Mouse (Mus musculus): Measurements from ENCODE around the gene Vmn1r40. TPM values are rescaled to one million over a fixed set of nuclear protein-coding genes. Genes with fewer than 3 reads are reported as not detected.
A peak's percentile ranks its signal among the peaks of the same experiment; 100 is the strongest.

Gene Vmn1r40
- total RNA-seq (2014; rRNA removed) (not detected in 2 replicates), polyA plus RNA-seq (2015; fragmentation: Nextera tagmentation; extraction: Ambion mirVana) (not detected in 2 replicates)

DNA sequence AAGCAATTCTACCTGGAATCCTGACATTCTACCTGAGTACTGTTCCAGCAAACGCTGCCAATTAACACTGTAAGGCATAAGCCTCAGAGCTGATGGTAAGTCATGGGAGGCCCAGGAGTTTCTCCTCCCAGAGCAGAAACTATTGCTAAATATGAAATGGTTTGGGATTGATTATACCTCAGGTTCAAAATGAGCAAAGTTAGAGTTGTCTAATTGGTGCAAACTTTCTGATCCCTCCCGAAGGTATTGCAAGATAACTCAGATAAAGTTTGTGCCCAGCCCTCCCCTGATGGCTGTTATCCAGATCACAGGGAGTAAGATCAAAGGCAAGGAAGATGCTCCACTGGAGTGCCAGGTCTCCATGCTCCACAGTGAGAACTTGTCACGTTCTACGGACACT lies at the start of gene Vmn1r40:
Gene Vmn1r40 (plus strand): TSS at position 301 of the 400 bp plus-strand sequence.
- Histone ChIP-seq H3K27me3 (ENCODE audit: insufficient read depth, low read length) (no peaks in the 10 kb centered on the region), H3K4me3 (ENCODE audit: low read length) (no peak within 1 kb of the TSS), H3K4me2 (ENCODE audit: low read depth, low read length) (no peak within 1 kb of the TSS), H3K27ac (no peak within 1 kb of the TSS), H3K36me3 (ENCODE audit: insufficient read depth, low read length) (no peaks in the 10 kb centered on the region), H3K9ac (replicated peaks; ENCODE audit: low read length) (no peak within 1 kb of the TSS), H3K4me1 (ENCODE audit: insufficient read depth, low read length) (no peaks in the 10 kb centered on the region), H3K9me3 (ENCODE audit: low read length) (no peaks in the 10 kb centered on the region)
- no peak for ATAC-seq
- no peak for DNase-seq (ENCODE audit: low spot score)
- WGBS: 86% methylated on average over 4 of the region's 4 CpGs
- TF ChIP-seq CTCF (IDR thresholded peaks at IDR 0.05; ENCODE audit: low read depth): no peak

DNA sequence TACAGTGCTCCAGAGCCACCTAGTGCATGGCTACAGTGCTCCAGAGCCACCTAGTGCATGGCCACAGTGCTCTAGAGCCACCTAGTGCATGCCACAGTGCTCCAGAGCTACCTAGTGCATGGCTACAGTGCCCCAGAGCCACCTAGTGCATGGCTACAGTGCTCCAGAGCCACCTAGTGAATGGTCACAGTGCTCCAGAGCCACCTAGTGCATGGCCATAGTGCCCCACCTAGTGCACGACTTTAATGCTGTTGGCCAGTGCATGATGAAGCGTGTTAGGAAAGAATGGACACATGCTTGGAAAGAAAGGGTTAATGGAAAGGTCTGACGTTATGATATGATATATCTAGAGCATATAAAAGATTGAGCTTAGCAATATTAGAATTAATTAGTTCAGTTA lies 49.0 kb upstream of the Vmn1r40 start:
- ATAC-seq: no peak
- no peak overlapping the region for H3K4me3 ChIP-seq (ENCODE audit: low read length)
- no peaks in the 10 kb centered on the region for H3K4me1 ChIP-seq (ENCODE audit: insufficient read depth, low read length)
- no peak overlapping the region for H3K9ac ChIP-seq (replicated peaks; ENCODE audit: low read length)
- H3K36me3 ChIP-seq (ENCODE audit: insufficient read depth, low read length): no peaks in the 10 kb centered on the region
- no peaks in the 10 kb centered on the region for H3K9me3 ChIP-seq (ENCODE audit: low read length)
- no peaks in the 10 kb centered on the region for H3K27me3 ChIP-seq (ENCODE audit: insufficient read depth, low read length)
- peak; percentile 40; the same call in 1 of the 2 replicates for TF ChIP-seq CTCF (IDR thresholded peaks at IDR 0.05; ENCODE audit: low read depth)
- WGBS: 80% methylated on average over 3 of the region's 3 CpGs
- no peak for DNase-seq (ENCODE audit: low spot score)
- no peak overlapping the region for H3K27ac ChIP-seq
- no peak overlapping the region for H3K4me2 ChIP-seq (ENCODE audit: low read depth, low read length)

DNA sequence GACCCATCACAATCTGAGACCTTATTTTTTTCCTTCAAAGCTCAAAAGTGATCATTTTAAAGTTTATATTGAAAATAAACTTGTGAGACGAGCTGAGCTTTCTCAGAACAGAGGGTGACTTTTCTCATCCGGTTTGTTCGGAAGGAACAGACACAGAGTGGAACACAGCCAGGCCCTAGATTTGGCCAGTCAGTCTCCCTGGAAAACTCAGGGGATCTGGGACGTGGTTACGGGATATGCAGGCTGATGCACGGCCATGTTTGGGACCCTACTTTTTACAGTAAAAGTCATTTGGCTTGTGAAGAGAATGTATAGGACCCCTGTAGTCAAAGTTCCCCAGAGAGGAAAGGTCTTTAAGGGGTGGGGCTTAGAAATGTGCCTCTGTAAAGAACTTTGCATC lies 48.4 kb upstream of the Vmn1r40 start:
- WGBS: 81% methylated on average over 6 of the region's 6 CpGs
- no peak for TF ChIP-seq CTCF (IDR thresholded peaks at IDR 0.05; ENCODE audit: low read depth)
- H3K4me3 ChIP-seq (ENCODE audit: low read length): no peak overlapping the region

DNA sequence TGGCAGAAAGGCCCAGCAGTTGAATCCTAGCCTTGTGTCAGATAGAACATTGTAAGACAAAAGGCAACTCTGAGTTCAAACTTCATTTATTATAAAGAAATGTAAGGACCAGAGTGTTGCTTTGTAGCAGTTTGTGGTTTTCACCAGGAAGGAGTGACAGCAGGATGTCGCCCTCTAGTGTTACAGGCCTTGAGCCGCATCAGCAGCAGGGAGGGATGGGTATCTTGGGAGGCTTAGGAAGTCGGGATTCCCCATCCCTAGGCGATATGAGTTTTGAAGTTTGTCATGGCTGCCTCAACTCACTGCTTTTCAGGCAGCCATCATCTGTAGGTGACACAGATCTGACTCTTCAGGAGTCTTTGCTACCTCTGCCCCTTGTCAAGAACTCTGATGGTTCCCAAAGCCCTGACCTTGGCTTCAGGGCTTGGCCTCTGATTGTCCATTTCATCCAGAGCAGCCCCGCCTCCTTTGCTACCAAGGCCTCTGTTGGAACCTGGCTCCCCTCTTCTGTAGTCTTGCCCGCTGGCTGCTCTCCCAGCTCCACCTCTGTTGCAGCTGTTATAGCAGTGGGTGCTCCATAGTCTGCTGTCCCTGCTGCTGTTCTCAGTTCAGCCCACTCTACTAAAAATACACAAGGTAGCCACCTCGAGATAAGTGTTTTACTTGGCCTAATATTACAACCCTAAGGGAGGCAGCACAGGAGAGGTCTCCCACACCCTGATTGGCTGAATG lies 47.5 kb upstream of the Vmn1r40 start:
- H3K36me3 ChIP-seq (ENCODE audit: insufficient read depth, low read length): peaks cover 5% of the 10 kb centered on the region; the same call in 1 of the 2 replicates
- no peak overlapping the region for H3K9ac ChIP-seq (replicated peaks; ENCODE audit: low read length)
- no peaks in the 10 kb centered on the region for H3K27me3 ChIP-seq (ENCODE audit: insufficient read depth, low read length)
- H3K4me1 ChIP-seq (ENCODE audit: insufficient read depth, low read length): no peaks in the 10 kb centered on the region
- no peak overlapping the region for H3K4me2 ChIP-seq (ENCODE audit: low read depth, low read length)
- WGBS: 32% methylated on average over 7 of the region's 7 CpGs
- no peak overlapping the region for H3K27ac ChIP-seq
- H3K9me3 ChIP-seq (ENCODE audit: low read length): no peaks in the 10 kb centered on the region
- DNase-seq (ENCODE audit: low spot score) (peak; percentile 50), ATAC-seq (no peak)
- TF ChIP-seq CTCF (IDR thresholded peaks at IDR 0.05; ENCODE audit: low read depth): peak; percentile 74
- no peak overlapping the region for H3K4me3 ChIP-seq (ENCODE audit: low read length)

More for the DNA sequence above, 48.4 kb upstream of the Vmn1r40 start:
- Histone ChIP-seq H3K27ac (no peak overlapping the region), H3K36me3 (ENCODE audit: insufficient read depth, low read length) (peaks cover under 1% of the 10 kb centered on the region; the same call in 1 of the 2 replicates), H3K4me1 (ENCODE audit: insufficient read depth, low read length) (no peaks in the 10 kb centered on the region), H3K9me3 (ENCODE audit: low read length) (no peaks in the 10 kb centered on the region), H3K4me2 (ENCODE audit: low read depth, low read length) (no peak overlapping the region), H3K27me3 (ENCODE audit: insufficient read depth, low read length) (no peaks in the 10 kb centered on the region), H3K9ac (replicated peaks; ENCODE audit: low read length) (no peak overlapping the region)
- no peak for DNase-seq (ENCODE audit: low spot score)
- ATAC-seq: no peak

DNA sequence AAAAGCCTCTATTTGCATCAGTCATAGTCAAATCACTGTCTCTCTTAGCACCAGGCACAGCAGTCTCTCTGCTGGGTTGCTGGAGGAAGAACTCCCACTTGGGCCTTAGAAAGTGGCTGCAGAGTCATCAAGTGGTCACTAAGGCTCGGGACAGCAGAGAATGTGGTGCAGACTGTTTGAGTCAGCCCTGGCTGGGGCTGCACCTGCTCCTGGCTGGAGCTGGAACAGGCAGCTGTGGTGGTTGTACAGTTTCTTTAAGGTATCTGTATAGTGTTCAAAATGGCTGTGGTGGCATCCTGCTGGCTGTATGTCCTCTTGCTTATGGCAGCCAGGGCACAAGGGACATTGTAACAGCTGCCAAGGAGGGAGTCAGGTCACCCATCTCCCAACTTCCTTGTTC lies 46.9 kb upstream of the Vmn1r40 start:
- ATAC-seq: no peak
- TF ChIP-seq CTCF (IDR thresholded peaks at IDR 0.05; ENCODE audit: low read depth): no peak
- 72% methylated on average over 1 of the region's 1 CpGs for WGBS

DNA sequence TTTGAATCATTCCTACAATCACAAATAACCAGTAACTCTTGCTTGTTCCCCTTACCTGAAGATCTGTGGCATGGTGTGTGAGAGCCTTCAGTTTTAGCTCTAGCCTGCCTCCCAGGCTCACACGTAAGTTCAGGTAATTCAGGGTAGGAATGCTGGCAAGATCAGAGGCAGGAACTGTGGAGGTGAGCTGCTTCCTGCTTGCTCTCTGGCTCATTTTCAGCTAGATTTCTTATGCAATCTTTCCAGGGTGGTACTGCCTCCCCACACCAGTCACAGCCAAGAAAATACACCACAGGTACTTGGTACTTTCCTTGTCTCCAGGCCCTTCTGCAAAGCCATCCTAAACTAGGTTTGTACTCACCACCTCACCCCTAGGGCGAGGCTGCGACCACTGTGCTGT lies 44.8 kb upstream of the Vmn1r40 start:
- Histone ChIP-seq H3K4me2 (ENCODE audit: low read depth, low read length) (no peak overlapping the region), H3K27me3 (ENCODE audit: insufficient read depth, low read length) (no peaks in the 10 kb centered on the region), H3K27ac (no peak overlapping the region)

More for the DNA sequence above, 46.9 kb upstream of the Vmn1r40 start:
- Histone ChIP-seq H3K4me3 (ENCODE audit: low read length) (no peak overlapping the region), H3K27me3 (ENCODE audit: insufficient read depth, low read length) (no peaks in the 10 kb centered on the region), H3K27ac (no peak overlapping the region), H3K9me3 (ENCODE audit: low read length) (no peaks in the 10 kb centered on the region), H3K9ac (replicated peaks; ENCODE audit: low read length) (no peak overlapping the region), H3K4me2 (ENCODE audit: low read depth, low read length) (no peak overlapping the region), H3K36me3 (ENCODE audit: insufficient read depth, low read length) (peaks cover 5% of the 10 kb centered on the region; the same call in 1 of the 2 replicates), H3K4me1 (ENCODE audit: insufficient read depth, low read length) (no peaks in the 10 kb centered on the region)
- DNase-seq (ENCODE audit: low spot score): no peak

DNA sequence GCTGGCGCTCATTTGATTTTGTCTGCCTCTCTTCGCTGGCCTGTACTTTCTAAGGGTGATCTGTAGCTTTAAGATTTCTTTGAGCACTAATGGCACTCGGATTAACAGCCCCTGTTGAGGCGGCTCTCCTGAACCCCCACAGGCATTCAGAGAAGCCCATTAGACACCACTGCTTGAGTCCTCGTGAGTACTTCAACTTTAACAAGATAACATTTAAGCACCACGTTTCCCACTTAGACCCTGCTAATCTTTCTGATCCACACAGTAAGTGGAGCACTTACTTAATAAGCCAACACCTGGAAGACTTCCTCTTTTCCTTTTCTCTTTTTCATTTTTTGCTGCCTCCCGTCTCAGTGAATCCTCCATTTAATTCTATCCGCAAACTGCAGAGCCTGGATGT lies 42.2 kb upstream of the Vmn1r40 start:
- DNase-seq (ENCODE audit: low spot score) (no peak), ATAC-seq (no peak)
- Histone ChIP-seq H3K27ac (no peak overlapping the region), H3K27me3 (ENCODE audit: insufficient read depth, low read length) (no peaks in the 10 kb centered on the region), H3K36me3 (ENCODE audit: insufficient read depth, low read length) (peaks cover 5% of the 10 kb centered on the region; the same call in 1 of the 2 replicates), H3K4me3 (ENCODE audit: low read length) (no peak overlapping the region), H3K4me1 (ENCODE audit: insufficient read depth, low read length) (no peaks in the 10 kb centered on the region), H3K4me2 (ENCODE audit: low read depth, low read length) (no peak overlapping the region), H3K9me3 (ENCODE audit: low read length) (no peaks in the 10 kb centered on the region), H3K9ac (replicated peaks; ENCODE audit: low read length) (no peak overlapping the region)
- no peak for TF ChIP-seq CTCF (IDR thresholded peaks at IDR 0.05; ENCODE audit: low read depth)
- WGBS: 60% methylated on average over 8 of the region's 8 CpGs

More for the DNA sequence above, 44.8 kb upstream of the Vmn1r40 start:
- no peak for ATAC-seq
- no peaks in the 10 kb centered on the region for H3K9me3 ChIP-seq (ENCODE audit: low read length)
- H3K4me1 ChIP-seq (ENCODE audit: insufficient read depth, low read length): no peaks in the 10 kb centered on the region
- no peak for TF ChIP-seq CTCF (IDR thresholded peaks at IDR 0.05; ENCODE audit: low read depth)
- DNase-seq (ENCODE audit: low spot score): no peak
- no peak overlapping the region for H3K4me3 ChIP-seq (ENCODE audit: low read length)
- H3K36me3 ChIP-seq (ENCODE audit: insufficient read depth, low read length): peaks cover 5% of the 10 kb centered on the region; the same call in 1 of the 2 replicates
- WGBS: 83% methylated on average over 3 of the region's 3 CpGs
- H3K9ac ChIP-seq (replicated peaks; ENCODE audit: low read length): no peak overlapping the region
